Mouse (Mus musculus) lung, postnatal 36 days (tissue): ENCODE data around the gene Acvr2b.
"Not testable (repeated sequence)": the region's sequence is repeated elsewhere in the genome, so short reads cannot be mapped to it uniquely, and the experiment has no call there.

Source experiments
- DNase-seq: peaks from one replicate; pipeline ENCODE4 v3.0.0; 2022; ENCODE audit warnings: mixed read lengths

The Acvr2b gene

DNA sequence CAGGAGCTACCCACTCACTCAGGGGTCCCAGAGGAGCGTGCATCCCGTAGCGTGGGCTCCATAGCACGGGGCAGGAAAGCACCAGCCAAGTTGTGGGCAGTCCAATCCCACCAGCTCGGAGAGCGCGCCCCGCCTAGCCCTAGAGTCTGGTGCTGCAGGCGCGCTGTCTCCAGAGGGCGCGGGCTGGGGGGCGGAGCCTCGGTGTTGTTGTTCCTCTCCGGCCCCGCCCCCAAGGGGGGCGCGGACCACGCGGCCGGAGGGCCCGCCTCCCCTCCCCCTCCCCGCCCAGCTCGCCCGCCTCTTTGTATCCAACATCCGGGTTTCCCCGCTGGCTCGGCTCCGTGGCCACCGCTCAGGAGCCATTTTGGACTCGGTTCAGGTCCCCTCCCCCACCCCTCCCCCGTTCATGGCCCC, at the start of gene Acvr2b:
Gene Acvr2b (plus strand): TSS at position 318 of the 414 bp plus-strand sequence.
- peak; percentile 98 for DNase-seq

DNA sequence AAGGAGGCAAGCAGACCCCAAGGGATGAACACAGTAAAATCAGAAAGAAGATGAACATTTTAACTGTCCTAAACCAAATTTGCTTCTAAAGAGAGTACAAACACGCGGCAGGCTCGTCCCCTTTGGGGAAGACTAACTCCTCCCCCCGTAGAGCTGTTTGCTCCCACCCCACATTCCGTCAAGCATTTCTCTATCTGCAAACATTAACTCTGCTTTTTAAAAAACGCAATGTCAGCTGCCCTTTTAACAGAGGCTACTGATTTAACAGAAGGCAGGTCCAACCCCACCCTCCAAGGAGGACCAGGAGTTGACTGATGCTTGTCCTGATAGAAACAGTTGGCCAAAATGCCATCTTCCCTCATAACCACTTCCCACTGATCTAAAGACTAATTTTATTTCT, 48.0 kb upstream of the Acvr2b start:
- DNase-seq, result no peak

- no peak for DNase-seq
Measured at GRCm38 (mm10) chr9:119355943-119356342, 46.0 kb upstream of the Acvr2b start.

- peak; percentile 98 for DNase-seq
Measured at GRCm38 (mm10) chr9:119357331-119358057, 44.4 kb upstream of the Acvr2b start, which contains the start of gene Xylb. Gene Xylb, plus strand, starts transcription at chr9:119357381.

GRCm38 (mm10) chr9:119358058-119358429, 43.9 kb upstream of the Acvr2b start:
- DNase-seq, result no peak

DNA sequence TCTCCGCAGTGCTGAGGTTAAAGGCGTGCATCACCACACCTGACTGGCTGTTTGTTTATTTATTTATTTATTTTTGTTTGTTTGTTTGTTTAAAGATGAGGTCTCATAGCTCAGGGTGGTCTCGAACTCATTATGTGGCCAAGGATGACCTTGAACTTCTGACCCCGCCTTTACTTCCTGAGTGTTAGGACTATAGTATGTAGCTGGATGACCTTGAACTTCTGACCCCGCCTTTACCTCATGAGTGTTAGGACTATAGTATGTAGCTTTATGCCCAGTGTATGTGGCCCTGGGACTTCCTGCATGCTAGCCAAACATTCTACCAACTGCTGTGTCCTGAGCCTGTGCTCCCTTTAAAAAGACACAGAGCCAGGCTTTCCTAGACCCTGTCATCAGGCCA, 40.5 kb upstream of the Acvr2b start:
- DNase-seq, result no peak

- no peak for DNase-seq
Measured at GRCm38 (mm10) chr9:119363229-119363628, 38.7 kb upstream of the Acvr2b start.

- DNase-seq, result peak; percentile 47
Measured at GRCm38 (mm10) chr9:119365284-119365683, 36.6 kb upstream of the Acvr2b start, which contains the start of gene Slc22a14. Gene Slc22a14, minus strand, starts transcription at chr9:119365553.

- no peak for DNase-seq
Measured at GRCm38 (mm10) chr9:119368367-119368766, 33.6 kb upstream of the Acvr2b start.

- not testable (repeated sequence) for DNase-seq
Measured at GRCm38 (mm10) chr9:119370770-119371169, 31.1 kb upstream of the Acvr2b start.

DNA sequence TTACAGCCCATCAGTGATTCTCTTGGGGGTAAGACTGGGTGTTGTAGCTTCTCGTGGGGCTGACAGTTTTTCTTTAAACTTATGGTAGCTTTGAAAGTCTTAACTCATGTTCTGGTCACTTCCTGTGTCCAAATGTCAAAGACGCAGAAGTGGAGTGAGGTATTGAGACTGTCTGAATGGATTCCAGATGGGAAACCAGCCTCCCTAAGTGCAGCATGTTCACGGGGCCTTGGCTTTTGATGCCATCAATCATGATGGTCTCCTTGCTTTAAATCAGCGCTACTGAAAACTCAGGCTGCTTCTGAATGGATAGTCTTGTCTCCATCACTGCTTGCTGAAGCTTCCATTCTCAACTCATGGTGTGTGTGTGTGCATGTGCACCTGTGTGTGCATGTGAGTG, 30.7 kb upstream of the Acvr2b start:
- no peak for DNase-seq

DNA sequence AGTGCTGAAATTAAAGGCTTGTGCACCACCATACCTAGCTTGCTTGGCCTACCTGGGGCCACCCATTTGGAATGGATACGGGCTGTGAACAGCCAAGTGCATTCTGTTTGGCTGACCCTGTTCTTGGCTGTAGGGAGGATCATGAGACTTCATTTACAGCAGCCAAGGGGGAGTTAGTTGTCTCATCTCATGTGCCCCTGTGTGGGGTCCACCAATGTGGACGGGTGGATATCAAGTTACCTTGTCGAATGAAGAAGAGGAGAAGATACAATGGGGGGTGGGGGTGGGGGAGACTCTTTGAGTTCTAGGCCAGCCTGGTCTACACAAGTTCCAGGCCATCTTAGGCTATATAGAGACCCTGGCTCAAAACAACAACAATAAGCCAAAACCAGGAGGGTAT, 26.9 kb upstream of the Acvr2b start:
- DNase-seq, result no peak

GRCm38 (mm10) chr9:119375556-119375955, 26.4 kb upstream of the Acvr2b start:
- DNase-seq, result no peak

GRCm38 (mm10) chr9:119378231-119378630, 23.7 kb upstream of the Acvr2b start:
- DNase-seq, result no peak

DNA sequence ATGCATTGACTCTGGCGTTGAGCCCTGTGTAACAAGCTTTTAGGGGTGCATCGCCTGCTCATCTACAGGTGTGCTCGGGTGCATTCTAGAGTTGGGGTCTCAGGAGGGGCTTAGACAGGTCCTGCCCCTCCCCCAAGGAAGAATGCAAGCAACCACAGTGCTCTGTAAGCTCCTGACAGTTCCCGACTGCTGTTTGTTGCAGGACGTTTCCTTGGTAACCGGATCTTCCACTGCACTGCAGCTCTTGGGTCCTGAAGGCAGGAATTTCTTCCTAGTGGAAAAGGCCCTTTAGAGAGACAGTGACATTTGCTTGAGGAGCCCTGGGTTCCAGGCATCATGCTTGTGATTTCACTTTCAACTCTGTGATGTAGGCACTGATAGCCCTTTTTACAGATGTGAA, 19.3 kb upstream of the Acvr2b start:
- DNase-seq, result no peak

GRCm38 (mm10) chr9:119388956-119389355, 13.0 kb upstream of the Acvr2b start:
- DNase-seq, result peak; percentile 13

- no peak for DNase-seq
Measured at GRCm38 (mm10) chr9:119390214-119390613, 11.7 kb upstream of the Acvr2b start.

- DNase-seq, result no peak
Measured at GRCm38 (mm10) chr9:119394808-119395207, 7.1 kb upstream of the Acvr2b start.

- peak; percentile 31 for DNase-seq
Measured at GRCm38 (mm10) chr9:119401351-119401750, 567 bp upstream of the Acvr2b start.

GRCm38 (mm10) chr9:119402253-119403235, 626 bp downstream of the Acvr2b start:
- DNase-seq, result peak; percentile 38

GRCm38 (mm10) chr9:119403236-119403641, 1.3 kb downstream of the Acvr2b start:
- peak; percentile 36 for DNase-seq

DNA sequence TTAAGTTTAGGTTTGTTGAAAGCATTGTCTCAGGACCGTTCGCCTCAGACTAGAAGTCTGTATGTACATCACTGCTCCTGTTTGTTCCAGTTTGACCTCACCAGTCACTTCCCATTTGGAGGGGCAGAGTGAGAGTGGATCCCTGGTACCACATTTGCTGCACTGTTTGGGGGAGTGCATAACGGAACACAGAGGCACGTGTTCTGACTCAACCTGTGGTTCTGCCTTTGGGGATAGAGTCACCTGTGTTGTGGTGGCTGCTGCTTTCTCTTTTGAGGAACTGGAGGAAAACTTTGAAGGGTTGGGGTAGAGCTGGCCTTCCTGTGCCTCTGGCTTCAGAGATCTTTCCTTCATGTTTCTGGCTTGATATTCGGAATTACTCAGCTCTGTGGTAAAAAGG, 2.2 kb downstream of the Acvr2b start:
- DNase-seq, result no peak

DNA sequence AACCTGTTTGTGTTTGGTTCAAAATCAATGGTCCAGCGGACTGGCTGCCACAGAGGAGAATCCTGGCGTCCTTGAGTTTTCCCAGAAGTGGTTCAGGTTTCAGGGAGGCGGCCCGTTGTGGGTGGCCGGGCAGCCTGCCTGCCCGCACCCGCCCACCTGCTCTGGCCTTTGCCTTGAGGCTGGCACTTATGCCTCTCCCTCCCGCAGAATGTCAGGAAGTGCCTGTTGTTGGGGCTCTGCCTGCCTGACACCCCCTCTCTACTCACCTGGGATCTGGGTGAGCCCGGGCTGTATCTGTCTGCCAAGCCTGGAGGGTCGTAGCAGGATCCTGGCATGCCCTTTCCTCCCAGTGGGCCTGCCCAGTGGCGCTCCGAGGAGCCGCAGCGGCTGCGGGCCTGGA, 6.0 kb downstream of the Acvr2b start:
- peak; percentile 35 for DNase-seq
